Mouse (Mus musculus) forebrain, embryonic 14.5 days (tissue): Measurements from ENCODE around the gene Gck. TPM values are rescaled to one million over a fixed set of nuclear protein-coding genes. Genes with fewer than 3 reads are reported as not detected.
A peak's percentile ranks its signal among the peaks of the same experiment; 100 is the strongest.

ENCODE experiments used
- ATAC-seq: fragments of 200-750 bp; cut with Nextera tagmentation; 2 replicates; pipeline ENCODE4 v1.8.0; 2017; ENCODE audit warnings: mild to moderate bottlenecking, moderate library complexity
- DNase-seq: peaks from one replicate; pipeline ENCODE4 v3.0.0-alpha.2; 2015; ENCODE audit warnings: low spot score
- H3K27ac ChIP-seq: fragments of 300-500 bp; sonication (generic); 2 replicates; pipeline ENCODE4 v1.5.1; 2014; ENCODE audit warnings: low read depth, mild to moderate bottlenecking, control low read depth, low read length, moderate library complexity
- H3K27me3 ChIP-seq: fragments of 300-500 bp; sonication (generic); replicated peaks from 2 replicates; pipeline ENCODE4 v1.6.1; 2014; ENCODE audit warnings: low read length, control low read depth, mixed read lengths; ENCODE audit not compliant: control insufficient read depth, insufficient read depth
- H3K36me3 ChIP-seq: fragments of 300-500 bp; sonication (generic); 2 replicates; pipeline ENCODE4 v1.6.1; 2014; ENCODE audit warnings: low read length, control low read depth; ENCODE audit not compliant: control insufficient read depth, insufficient read depth
- H3K4me1 ChIP-seq: fragments of 300-500 bp; sonication (generic); 2 replicates; pipeline ENCODE4 v1.6.1; 2014; ENCODE audit warnings: antibody characterized with exemption, low read length, control low read depth; ENCODE audit not compliant: control insufficient read depth, insufficient read depth
- H3K4me2 ChIP-seq: fragments of 300-500 bp; sonication (generic); 2 replicates; pipeline ENCODE4 v1.6.1; 2014; ENCODE audit warnings: mild to moderate bottlenecking, control low read depth, low read length
- H3K4me3 ChIP-seq: fragments of 300-500 bp; sonication (generic); 2 replicates; pipeline ENCODE4 v1.5.1; 2014; ENCODE audit warnings: low read depth, low read length, control low read depth
- H3K9ac ChIP-seq: fragments of 300-500 bp; sonication (generic); 2 replicates; pipeline ENCODE4 v1.6.1; 2014; ENCODE audit warnings: mild to moderate bottlenecking, low read length, control low read depth, moderate library complexity
- H3K9me3 ChIP-seq: fragments of 300-500 bp; sonication (generic); replicated peaks from 2 replicates; pipeline ENCODE4 v1.6.1; 2016; ENCODE audit warnings: low read length, control low read depth, mixed read lengths; ENCODE audit not compliant: control insufficient read depth
- WGBS: fragments of 180-500 bp; shearing (Covaris S2); extraction: QIAGEN DNeasy Blood & Tissue Kit; methylation state at CpG from one replicate; pipeline ENCODE4 v1.1.7; 2014; 5-methylcytosine and 5-hydroxymethylcytosine counted together
- polyA plus RNA-seq: library from polyadenylated mRNA; unstranded; fragments of >200 nt; fragmentation: Nextera tagmentation; extraction: Ambion mirVana; gene quantifications from 2 replicates; pipeline ENCODE4 v1.2.1, GENCODE M21; 2014

The Gck gene
- polyA plus RNA-seq, 1 experiment from 2014 or later = 6.5 TPM

DNA sequence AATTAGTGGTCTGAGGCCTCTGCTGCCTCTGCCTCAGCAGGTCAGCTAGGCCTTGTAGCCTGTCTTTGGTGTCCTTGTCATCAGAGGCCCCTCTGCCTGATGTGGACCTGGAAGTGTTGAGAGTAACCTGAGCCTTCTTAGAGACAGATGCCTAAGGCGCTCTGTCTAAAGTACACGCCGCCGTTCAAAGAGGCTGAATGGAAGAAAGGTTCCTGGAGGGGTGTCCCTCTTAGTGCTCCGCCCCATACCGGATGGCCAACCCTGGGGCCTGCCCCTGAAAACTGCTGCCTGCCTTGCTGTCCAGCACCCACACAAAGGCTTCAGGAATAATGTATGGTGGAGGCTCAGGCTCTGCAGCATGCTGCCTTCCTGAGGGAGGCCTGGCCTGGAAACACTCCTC lies 18.3 kb upstream of the Gck start:
- H3K36me3 ChIP-seq = peaks cover 75% of the 10 kb centered on the region
- H3K27ac ChIP-seq = no peak overlapping the region
- no peaks in the 10 kb centered on the region for H3K4me1 ChIP-seq
- no peak overlapping the region for H3K9ac ChIP-seq
- no peaks in the 10 kb centered on the region for H3K27me3 ChIP-seq
- ATAC-seq (no peak), DNase-seq (no peak)
- no peak overlapping the region for H3K4me2 ChIP-seq
- H3K9me3 ChIP-seq = no peaks in the 10 kb centered on the region
- no peak overlapping the region for H3K4me3 ChIP-seq
- 70% methylated on average over 6 of the region's 6 CpGs for WGBS

DNA sequence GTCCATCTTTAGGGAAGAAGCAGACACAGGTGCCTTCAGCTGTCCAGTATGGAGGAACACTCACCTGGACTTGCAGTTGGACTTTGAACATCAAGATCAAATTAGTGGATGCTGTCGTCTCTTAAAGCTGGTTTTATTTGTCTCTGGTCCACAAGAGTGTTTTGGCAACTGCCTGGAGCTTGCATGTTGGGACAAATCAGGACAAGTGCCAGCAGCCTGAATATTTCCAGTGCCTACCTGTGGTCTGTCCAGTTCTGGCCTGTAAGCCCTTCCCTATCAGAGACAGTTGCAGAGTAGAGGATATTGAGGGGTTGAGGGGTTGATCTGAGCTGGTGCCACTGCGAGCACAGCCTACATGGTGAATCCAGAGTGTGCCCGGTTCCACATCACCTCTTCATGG lies 16.9 kb upstream of the Gck start:
- no peaks in the 10 kb centered on the region for H3K4me1 ChIP-seq
- H3K9ac ChIP-seq = no peak overlapping the region
- ATAC-seq (no peak), DNase-seq (no peak)
- no peak overlapping the region for H3K4me2 ChIP-seq
- H3K27ac ChIP-seq = no peak overlapping the region
- H3K4me3 ChIP-seq = no peak overlapping the region
- 88% methylated on average over 3 of the region's 3 CpGs for WGBS
- H3K27me3 ChIP-seq = no peaks in the 10 kb centered on the region
- peaks cover 86% of the 10 kb centered on the region for H3K36me3 ChIP-seq
- H3K9me3 ChIP-seq = no peaks in the 10 kb centered on the region

DNA sequence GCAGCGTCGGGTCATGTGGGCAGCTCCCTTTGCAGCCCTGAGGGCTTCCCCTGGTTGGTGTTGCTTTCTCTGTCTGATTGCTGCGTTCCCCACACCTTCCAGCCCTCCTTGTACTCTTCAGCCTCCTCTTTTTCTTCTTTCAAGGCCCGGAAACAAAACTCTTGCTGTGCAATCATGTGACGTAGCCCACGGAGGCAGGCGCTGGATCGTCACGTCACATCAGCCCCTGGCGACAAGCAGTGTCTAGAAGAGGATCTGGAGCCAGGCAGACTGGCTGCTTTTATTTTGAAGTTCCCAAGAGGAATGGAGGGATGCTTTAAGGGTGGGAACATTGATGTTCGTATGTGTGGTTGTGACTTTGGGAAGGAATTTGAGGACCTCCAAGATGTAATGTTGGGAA lies 16.0 kb upstream of the Gck start:
- Histone ChIP-seq H3K4me1 (no peaks in the 10 kb centered on the region), H3K4me2 (no peak overlapping the region), H3K4me3 (no peak overlapping the region), H3K9me3 (no peaks in the 10 kb centered on the region), H3K27ac (no peak overlapping the region), H3K9ac (no peak overlapping the region), H3K27me3 (no peaks in the 10 kb centered on the region), H3K36me3 (peaks cover 92% of the 10 kb centered on the region)
- no peak for DNase-seq
- no peak for ATAC-seq
- 83% methylated on average over 11 of the region's 11 CpGs for WGBS

DNA sequence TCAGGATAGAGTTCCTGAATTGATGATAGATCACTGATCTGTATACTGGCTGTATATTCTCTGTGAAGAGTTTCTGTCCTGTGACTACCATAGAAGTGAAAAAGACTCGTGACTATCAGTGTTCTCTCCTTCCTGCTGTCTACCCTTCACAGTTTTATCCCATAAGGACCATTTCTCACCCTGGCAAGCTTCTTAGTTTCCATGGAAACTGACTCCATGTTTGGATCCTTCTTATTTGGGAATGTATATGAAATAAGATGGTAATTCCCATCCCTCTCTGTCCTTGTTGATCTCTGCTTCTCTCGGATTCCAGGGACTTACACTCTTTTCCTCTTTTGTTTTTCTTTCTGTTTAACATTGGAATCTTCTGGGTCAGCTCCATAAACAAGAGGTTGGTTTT lies 10.2 kb upstream of the Gck start:
- Histone ChIP-seq H3K4me2 (no peak overlapping the region), H3K4me1 (peaks cover 10% of the 10 kb centered on the region), H3K4me3 (no peak overlapping the region), H3K27me3 (no peaks in the 10 kb centered on the region), H3K9me3 (no peaks in the 10 kb centered on the region), H3K36me3 (peaks cover 54% of the 10 kb centered on the region), H3K9ac (no peak overlapping the region), H3K27ac (no peak overlapping the region)
- WGBS = 76% methylated on average over 2 of the region's 2 CpGs
- ATAC-seq (no peak), DNase-seq (peak; percentile 15)

DNA sequence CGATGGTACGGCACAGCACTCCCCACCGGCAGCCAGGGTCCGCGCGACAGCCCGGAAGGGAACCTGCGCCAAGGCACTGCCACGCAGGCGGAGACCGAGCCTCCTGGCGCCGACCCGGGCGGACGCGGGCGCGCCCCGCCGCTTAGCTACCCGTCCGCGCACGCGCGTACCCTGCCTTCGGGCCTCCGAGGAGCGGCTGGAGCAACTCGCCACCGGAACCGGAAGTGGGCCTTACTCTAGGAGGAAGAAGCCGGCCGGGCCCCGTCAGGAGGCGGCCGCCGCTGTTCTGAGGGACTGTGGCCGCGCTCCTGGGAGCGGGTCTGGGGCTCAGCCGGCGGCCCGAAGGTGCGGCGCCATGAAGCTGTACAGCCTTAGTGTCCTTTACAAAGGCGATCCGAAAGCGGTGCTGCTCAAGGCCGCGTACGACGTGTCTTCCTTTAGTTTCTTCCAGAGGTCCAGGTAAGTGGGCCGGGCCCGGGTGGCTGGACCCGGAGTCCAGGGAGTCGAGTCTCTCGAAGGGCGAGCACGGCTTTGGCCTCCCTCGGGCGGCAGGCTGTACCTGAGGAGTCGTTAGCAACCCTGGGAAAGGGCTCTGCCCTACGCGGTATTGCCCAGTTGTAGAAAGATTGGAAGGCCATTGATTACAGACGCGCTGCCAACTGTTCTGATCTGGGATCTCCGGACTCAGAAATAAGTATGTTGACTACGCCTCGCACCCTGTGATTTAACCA lies 5.8 kb upstream of the Gck start, which contains the start of gene Ykt6:
Ykt6 (plus strand) TSS at position 148 of the 731 bp plus-strand sequence.
- peak within 1 kb of the TSS; percentile 79 for H3K27ac ChIP-seq
- H3K9ac ChIP-seq = peak within 1 kb of the TSS; percentile 84
- peaks cover 14% of the 10 kb centered on the region for H3K4me1 ChIP-seq
- H3K36me3 ChIP-seq = peaks cover 11% of the 10 kb centered on the region
- H3K4me2 ChIP-seq = peak within 1 kb of the TSS; percentile 80
- ATAC-seq (peak; percentile 98), DNase-seq (peak; percentile 97)
- peak within 1 kb of the TSS; percentile 72 for H3K4me3 ChIP-seq
- under 1% methylated on average over 71 of the region's 71 CpGs for WGBS
- H3K9me3 ChIP-seq = no peaks in the 10 kb centered on the region
- H3K27me3 ChIP-seq = no peaks in the 10 kb centered on the region

DNA sequence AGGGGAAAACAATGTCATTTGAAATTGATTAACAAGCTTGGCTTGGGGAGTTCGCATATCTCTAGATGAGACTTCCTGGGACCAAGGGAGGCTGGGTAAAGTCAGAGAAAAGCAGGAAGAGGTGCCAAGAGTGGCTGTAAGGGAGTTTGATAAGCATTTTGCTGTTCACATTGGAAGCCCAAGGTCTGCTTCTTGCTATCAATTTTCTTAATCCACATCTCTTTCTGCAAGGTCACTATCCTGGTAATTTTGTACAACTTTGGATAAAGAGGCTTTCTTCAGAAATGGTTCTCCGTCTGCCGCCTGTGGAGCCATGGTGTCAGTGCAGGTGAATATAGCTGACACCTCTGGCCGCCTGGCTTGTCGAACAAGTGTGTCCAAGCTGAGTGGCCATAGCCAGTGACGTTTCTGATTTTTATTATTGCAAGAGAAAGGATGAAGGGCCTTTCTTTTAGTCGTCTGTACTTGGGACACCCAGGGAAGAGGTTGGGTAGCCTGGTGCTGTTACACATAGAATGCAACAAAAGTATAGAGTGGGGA lies 5.2 kb upstream of the Gck start:
- H3K4me1 ChIP-seq = peaks cover 14% of the 10 kb centered on the region
- 7% methylated on average over 7 of the region's 7 CpGs for WGBS
- peak overlapping the region; percentile 79 for H3K27ac ChIP-seq
- H3K27me3 ChIP-seq = no peaks in the 10 kb centered on the region
- ATAC-seq (peak; percentile 64), DNase-seq (peak; percentile 57)
- H3K9me3 ChIP-seq = no peaks in the 10 kb centered on the region
- H3K9ac ChIP-seq = peak overlapping the region; percentile 84
- peak overlapping the region; percentile 72 for H3K4me3 ChIP-seq
- H3K36me3 ChIP-seq = peaks cover 6% of the 10 kb centered on the region
- peak overlapping the region; percentile 80 for H3K4me2 ChIP-seq

DNA sequence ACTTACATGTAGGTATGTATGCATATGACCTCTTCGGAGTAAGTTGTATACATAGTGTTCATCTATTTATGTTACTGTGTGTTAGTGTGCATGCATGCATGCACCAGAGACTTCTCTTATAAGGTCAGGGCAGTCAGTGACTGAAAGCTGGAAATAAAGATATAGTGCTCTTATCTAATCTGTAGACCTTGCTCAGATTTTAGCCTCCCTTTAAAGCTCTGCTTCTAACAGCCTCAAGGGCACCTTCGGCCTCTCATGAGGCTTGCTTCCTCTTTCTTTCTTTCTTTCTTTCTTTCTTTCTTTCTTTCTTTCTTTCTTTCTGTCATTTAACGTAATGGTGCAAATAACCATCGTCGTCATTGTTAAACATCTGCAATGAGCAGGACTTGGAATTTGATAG lies 4.6 kb upstream of the Gck start:
- DNase-seq (no peak), ATAC-seq (no peak)
- peaks cover 6% of the 10 kb centered on the region for H3K36me3 ChIP-seq
- H3K27me3 ChIP-seq = no peaks in the 10 kb centered on the region
- no peak overlapping the region for H3K4me2 ChIP-seq
- H3K9ac ChIP-seq = no peak overlapping the region
- H3K27ac ChIP-seq = no peak overlapping the region
- H3K9me3 ChIP-seq = no peaks in the 10 kb centered on the region
- H3K4me3 ChIP-seq = no peak overlapping the region
- 80% methylated on average over 5 of the region's 5 CpGs for WGBS
- peaks cover 18% of the 10 kb centered on the region for H3K4me1 ChIP-seq

DNA sequence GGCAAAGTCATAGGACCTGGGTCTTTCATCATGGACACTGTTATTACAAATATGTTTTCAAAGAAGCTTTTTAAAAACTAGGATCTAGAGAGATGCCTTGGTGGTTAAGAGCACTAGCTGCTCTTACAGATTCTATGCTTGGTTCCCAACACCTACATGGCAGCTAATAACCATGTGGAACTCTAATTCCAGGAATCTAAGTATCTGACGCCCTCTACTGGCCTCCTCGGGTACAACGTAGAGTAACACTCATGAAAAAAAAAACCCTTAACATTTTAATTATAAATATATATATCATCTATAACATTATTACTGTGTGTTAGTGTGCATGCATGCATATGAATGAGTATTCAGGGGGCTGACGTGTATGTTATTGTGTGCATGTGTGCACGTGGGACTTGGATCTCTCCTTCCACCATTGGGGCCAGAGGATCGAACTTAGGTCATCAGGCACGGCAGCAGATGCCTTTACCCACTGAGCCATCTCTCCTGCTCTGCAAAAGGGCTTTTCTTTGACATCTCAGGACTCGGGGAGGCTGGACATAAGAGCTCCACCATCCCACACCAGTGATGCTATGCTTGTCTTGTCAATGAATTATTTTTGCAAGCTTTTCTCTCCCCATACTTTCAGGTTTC lies 3.4 kb upstream of the Gck start:
- no peak overlapping the region for H3K27ac ChIP-seq
- no peaks in the 10 kb centered on the region; the same call in 1 of the 2 replicates for H3K36me3 ChIP-seq
- no peaks in the 10 kb centered on the region for H3K9me3 ChIP-seq
- H3K27me3 ChIP-seq = no peaks in the 10 kb centered on the region
- peak; percentile 62 for DNase-seq
- H3K4me3 ChIP-seq = no peak overlapping the region
- WGBS = 30% methylated on average over 8 of the region's 8 CpGs
- ATAC-seq = no peak
- no peak overlapping the region for H3K9ac ChIP-seq
- no peak overlapping the region for H3K4me2 ChIP-seq
- peaks cover 18% of the 10 kb centered on the region for H3K4me1 ChIP-seq

DNA sequence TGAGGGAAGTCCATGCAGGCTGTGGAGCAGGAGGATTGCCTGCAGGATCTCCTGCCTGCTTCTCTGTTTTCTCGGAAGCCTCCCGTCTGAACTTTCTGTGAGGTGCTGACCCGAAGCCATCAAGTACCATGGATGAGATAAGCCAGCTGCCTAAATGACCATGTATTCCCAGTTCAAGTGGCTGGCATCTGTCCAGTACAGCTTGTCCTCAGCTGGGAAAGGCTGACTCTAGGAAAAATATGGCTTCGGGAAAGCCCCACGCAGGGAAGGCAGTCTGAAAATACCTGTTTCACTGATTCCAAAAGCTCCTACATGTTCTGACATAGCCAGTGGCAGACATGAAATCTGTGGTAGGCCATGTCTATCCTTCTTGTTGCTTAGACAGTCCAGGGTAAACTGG lies 2.6 kb upstream of the Gck start:
- WGBS = 91% methylated on average over 5 of the region's 5 CpGs
- DNase-seq = no peak
- H3K27ac ChIP-seq = no peak overlapping the region
- H3K4me3 ChIP-seq = no peak overlapping the region
- no peaks in the 10 kb centered on the region for H3K9me3 ChIP-seq
- no peaks in the 10 kb centered on the region; the same call in 1 of the 2 replicates for H3K36me3 ChIP-seq
- H3K4me2 ChIP-seq = no peak overlapping the region
- ATAC-seq = no peak
- H3K27me3 ChIP-seq = no peaks in the 10 kb centered on the region
- peaks cover 18% of the 10 kb centered on the region for H3K4me1 ChIP-seq
- no peak overlapping the region for H3K9ac ChIP-seq
